Mouse (Mus musculus) megakaryocyte, embryonic 14.5 days (primary cell): ENCODE measurements around the gene Cytl1.

Experiments
- FLI1 ChIP-seq: IDR thresholded peaks from 2 replicates; pipeline ENCODE4 v1.6.1; 2012; ENCODE audit warnings: low read length, inconsistent platforms, mixed read lengths
- GATA1 ChIP-seq: IDR thresholded peaks from 3 replicates; pipeline ENCODE4 v1.6.1; 2012; ENCODE audit warnings: mixed read lengths, low read length, inconsistent platforms, borderline replicate concordance

DNA sequence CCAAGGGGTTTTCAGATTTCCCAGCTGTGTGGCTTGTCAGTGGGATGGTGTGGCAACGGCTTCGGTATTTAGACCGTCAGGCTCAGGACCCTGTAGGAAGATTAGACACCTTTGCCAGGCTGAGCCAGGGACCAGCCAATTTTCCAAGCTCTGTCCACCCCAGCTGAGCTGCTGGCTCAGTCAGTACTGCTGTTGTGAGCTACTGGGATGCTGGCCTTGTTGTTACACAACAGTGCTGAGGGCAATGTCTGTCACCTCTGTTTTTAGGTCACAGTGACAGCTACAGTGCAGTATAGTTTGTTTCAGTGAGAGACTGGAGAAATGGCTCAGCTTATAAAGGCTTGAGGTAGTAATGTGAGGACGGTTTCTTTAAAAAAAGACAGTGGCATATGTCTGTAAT is 38.7 kb downstream of the Cytl1 start:
- TF ChIP-seq GATA1 (no peak), FLI1 (no peak)
